Mouse (Mus musculus) WW6 (cell line): ENCODE results near the gene Trat1.

Experiments used
- DNase-seq: peaks from one replicate; pipeline ENCODE4 v3.0.0-alpha.2; 2013; ENCODE audit warnings: low read depth, low spot score

Gene Trat1

GRCm38 (mm10) chr16:48720259-48720658 is 51.6 kb downstream of the Trat1 start:
- no peak for DNase-seq

GRCm38 (mm10) chr16:48719679-48720078 is 52.1 kb downstream of the Trat1 start:
- no peak for DNase-seq

DNA sequence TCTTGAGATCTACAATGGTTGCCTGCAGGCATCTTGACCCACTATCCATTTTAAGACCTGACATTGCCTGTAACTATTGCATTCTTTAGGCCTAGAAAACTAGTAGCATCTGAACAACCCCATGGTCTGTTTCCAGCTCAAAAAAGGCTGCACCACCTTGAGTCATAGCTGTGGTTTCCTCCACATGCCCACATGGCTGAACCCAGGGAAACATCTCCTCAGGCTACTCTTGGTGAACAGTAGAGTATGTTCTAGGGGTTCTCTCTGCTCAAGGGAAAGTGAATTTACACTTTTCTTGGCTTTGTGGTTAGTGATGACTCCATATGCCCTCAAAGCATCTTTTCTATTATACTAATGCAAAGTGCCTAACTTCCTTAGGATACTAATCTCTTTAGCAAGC is 55.5 kb downstream of the Trat1 start:
- DNase-seq, result no peak

DNA sequence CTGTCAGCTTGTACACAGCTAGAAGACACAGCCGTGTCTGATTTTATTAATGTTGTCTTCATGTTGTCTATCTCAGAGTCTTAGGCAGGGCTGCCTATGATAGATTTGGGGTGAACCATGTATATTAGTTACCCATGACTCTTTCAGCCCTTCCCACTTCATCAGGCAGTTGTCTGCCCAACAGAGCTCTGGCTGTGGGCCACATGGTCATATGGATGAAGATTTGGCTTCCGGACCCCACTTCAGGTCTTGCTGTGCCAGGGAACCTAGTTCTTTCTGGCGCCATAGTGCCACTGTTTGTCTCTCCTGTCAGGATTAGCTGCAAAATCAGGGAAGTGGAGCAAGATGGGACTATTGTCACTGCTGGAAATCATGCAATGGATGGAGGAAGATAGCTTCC is 69.9 kb downstream of the Trat1 start:
- DNase-seq, result no peak
